Mouse (Mus musculus) cerebellum, adult 9-11 months (tissue): ENCODE measurements around the gene Bik.
A peak's percentile ranks its signal among the peaks of the same experiment; 100 is the strongest.

ENCODE experiments used
- DNase-seq: peaks from one replicate; pipeline ENCODE4 v3.0.0; 2022

The Bik gene

DNA sequence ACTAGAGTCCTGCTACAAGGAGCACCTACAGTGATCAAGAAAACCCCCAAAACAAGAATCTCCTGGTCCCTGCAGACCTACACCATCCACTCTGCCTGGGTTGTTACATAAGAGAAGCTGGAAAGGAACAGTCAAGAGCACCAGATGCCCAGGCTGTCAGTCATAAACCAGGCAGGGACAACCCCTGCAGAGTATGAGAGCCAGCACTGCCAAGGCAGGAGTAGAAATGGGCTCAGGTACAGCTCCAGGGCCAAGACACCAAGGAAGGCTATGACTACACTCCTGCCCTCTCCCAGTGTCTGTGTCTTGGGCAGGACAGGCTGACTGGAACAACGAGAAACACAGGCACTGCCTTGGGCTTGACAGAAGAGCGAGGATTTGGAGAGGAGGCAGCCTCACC is 23.5 kb downstream of the Bik start:
- DNase-seq = no peak

DNA sequence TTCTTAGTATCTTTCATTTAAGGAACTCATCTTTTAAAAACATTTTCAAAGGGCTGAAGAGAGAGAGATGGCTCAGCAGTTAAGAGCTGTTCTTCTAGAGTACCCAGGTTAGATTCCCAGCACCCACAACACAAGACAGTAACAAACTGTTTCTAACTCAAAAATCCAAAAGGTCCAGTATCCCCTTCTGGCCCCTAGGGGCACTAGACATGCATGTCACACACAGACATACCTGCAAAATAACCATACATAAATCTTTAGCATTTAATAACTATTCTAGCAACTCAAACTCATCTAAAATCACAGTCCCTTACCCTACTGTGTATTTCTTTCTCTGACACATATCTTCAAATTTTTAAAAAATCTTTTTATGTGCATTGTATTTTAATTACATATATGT is 27.2 kb downstream of the Bik start:
- DNase-seq = no peak

DNA sequence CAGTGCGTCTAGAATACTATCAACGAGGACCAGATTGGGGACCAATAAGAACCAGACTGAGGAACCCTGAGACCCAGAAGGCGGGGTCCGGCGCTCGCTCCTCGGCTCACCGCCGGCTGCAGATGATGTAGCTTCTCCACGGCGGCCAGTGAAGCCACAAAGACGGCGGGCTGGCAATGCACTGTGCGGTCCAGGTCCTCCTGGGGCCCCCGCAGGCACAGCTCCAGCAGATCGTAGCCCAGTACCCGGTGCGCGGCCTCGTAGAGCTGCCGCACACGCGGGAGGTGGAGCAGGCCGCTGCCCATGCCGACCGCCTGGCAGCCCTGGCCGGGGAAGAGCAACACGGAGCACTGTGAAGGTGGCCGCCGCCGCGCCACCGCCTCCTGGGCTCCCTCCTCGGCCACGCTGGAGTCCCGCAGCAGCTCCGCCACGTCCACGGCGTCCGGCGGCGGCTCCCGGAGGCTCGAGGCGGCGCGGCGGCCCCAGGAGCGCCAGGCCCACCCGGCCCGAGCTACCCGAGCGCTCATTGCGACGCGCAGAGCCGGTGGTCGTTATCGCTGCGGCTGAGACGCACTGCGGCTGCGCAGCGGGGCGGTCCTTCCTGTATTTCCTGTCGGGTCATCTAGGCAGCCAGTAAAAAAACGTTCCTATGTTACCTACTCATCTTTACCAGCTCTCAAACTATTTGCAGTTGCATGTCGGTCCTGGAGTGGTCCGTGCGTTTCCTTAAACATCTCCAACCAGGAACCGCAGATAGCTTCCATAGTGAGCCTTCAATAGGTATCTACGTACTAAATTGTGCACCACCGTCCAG is 28.7 kb downstream of the Bik start:
- peak; percentile 86 for DNase-seq

DNA sequence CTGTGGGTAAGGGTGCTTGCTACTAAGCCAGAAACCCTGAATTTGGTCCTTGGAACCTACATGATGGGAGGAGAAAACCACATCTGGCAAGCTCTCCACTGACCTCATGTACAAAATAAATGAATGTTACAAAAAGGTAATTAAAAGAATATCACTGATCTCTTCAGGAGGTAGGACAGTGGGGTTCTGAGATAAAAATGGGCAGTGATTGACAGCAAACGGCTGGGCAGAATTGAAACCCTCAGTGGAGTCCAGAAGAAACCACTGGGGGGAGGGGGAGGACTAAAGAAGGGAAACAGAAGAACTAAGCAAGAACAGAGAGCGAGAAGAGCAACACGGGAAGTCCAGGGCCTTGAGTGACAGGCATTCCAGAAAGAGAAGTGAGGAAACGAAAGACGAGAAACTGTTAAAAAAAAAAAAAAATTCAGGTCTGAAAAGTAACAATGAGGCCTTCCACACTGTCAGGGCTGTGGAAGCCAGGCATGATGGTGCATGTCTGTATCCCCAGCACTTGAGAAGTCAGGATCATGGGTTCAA is 34.3 kb downstream of the Bik start:
- no peak for DNase-seq

DNA sequence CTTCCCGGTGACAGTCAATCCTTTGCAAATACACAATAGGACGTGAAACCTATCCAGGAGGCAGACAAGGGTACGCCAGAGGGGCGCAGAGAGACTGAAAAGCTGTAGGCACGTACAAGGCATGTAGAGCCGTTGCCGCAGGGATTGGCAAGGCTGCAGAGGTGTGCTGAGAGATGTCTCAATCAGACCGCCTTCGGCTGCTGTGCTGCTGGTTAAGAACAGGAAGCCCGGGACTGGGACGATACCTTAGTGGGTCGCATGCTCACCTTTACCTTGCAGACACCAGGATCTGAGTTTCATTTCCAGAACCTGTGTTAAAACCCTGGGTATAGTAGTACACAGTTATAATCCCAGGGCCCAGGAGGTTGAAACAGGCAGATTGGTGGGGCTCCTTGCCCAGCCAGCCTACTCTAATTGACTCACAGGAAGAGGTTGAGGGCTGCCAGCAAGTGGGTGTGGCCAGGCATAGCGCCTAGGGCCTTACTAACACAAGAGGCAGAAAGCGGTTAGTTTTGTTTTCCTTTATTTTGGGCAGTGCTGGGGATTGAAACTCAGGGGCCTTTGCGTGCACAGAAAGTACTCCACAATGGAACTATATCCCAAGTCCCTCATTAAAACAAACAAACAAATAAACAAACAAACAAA is 36.1 kb downstream of the Bik start:
- no peak for DNase-seq

DNA sequence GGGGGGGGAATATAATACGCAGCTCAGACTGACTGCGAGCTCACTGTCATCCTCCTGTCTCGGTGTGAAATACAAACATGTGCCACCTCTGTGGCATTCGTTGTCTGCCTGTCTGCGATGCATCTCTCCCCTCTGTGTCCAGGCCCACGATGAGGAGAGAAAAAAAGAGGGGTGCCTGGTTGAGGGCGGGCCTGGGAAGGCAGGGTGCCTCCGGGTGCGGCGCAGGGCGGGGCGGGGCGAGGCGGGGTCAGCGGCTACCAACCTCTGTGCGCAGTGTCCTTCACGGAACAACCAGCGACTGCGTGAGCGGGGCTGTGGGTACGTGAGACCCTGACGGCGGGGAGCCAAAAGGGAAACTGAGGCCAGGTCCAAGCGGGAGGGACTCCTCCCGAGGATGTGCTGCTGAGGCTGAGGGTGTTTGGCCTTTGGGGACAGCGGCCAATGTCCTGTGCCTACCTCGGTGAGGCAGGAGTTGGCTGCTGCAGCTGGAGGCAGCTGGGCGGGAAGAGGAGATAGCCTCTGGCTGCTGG is 36.7 kb downstream of the Bik start, which contains the start of the genes Tspo and Mcat:
Tspo (plus strand) TSS at position 266 of the 530 bp plus-strand sequence.
Mcat (minus strand) TSS at position 461 of the 530 bp plus-strand sequence.
- DNase-seq = no peak

DNA sequence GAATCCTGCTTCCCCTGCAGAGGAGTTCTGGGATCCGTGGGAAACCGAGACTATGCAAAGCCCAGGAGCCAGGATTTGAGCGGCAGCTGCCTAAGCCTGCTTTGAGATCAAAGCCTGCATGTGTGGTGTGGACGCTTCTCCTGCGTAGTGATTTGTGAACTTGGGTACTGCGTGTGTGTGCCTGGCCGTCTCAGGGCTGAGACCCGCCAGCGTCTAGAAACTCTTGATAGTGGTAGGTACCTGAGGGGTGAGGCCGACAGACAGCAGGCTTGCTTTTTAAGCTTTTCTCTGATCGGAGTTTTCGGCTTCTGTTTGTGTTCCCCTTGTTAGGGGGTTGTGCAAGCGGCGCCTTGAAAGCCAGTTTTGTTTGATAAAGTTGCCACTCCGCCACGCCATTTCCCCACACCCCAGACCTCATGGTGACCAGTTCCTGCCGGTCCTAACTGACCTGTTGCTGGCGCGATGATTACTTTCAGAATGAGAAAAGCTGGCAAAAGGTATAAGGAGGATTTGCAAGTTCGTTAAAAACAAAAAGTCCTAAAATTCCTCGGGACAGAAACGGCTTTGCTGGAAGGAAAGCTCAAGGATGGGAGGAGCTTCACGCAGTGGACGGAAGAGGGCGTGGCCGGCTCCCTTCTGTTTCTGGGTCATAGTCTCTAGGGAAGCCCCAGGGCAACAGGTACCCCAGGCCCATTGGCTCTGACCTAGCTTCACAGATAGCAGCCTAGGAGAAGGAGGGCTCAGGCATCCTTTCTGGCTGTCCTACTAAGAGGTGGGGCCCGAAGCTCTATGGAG is 37.4 kb downstream of the Bik start:
- DNase-seq = no peak

DNA sequence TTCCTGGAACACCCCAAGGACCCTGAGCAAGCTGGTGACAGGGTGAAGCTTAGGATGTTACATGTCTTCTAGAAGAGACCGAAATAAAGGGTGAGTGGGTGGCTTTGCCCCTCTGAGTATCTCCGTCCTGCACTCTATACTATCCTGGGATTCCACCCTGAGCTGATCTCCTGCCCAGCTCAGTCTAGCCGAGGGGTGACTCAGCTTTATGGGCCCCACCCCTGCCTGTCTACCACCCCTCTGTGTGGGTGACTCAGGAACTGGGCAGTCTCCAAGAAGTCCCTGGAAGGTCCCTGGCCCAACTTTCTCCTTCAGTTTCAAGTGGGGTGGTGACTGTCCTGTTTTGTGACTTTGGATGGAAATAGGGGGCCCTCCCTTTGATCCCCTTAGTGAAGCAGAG is 38.8 kb downstream of the Bik start:
- no peak for DNase-seq

DNA sequence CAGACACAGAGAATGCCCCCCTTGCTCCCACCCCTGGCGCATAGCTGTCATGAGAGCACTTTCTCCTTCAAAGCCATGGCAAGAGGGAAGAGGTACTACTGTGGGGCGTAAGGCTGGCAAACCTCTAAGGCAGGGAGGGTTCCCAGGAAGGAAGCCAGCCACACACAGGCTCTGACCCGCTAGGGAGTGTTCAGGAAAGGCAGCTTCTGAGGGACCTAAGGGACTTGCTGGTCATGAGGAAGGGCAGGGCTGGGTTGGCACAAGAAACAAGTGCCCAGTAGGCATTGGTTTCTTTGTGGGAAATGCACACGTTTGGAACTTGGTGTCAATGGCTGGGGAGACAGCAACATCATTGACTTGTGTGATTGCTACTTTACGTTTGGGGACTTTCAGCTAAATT is 39.3 kb downstream of the Bik start:
- no peak for DNase-seq

DNA sequence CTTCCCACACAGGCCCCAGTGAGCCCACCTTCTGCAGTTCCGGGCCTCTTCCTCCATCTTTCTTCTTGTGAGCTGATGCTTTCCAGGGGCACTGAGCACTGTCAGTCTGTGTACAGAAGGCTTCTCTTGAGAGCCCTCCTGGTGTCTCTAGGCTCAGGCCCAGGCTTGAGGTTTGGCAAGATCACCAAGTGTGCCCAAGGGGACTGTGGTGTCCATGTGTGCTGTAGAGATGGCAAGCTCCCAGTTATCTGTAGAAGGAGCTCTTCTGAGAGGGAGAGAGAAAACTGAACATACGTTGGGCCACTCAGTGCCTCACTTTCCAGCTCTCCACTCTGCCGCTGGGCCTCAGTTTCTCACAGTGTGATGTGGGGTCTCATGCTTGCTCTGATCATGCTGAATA is 41.1 kb downstream of the Bik start:
- no peak for DNase-seq

DNA sequence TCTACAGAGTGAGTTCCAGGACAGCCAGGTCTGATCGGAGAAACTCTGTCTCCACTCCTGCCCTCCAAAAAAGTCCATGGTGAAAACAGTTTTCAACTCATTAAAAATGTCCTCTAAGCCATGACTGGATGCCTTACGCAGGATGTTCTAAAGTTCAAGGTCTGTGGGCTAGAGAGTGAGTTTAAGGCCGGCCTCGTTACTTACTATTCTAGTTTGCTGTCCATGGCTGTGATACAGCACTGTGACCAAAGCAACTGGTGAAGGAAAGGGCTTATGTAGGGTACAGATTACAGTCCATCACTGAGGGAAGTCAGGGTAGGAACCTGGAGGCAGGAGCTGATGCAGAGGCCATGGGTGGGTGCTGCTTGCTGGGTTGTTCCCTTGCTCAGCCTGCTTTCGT is 41.9 kb downstream of the Bik start:
- DNase-seq = no peak

DNA sequence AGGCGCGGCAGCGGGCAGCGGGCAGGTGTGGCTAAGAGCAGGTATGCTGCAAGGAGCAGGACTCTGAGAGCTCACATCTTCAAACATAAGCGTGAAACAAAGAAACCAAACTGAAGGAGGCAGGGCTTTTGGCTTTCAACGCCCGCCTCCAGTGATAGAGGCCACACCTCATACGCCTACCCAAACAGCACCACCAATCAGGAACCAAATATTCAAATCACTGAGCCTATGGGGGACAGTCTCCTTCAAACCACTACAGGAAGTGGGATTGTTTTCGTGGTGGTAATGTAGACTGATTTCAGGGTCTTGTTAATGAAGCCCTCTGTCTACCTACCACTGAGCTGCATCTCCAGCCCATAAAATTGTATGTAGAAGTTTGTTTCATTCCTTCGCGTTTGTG is 43.0 kb downstream of the Bik start:
- DNase-seq = no peak

DNA sequence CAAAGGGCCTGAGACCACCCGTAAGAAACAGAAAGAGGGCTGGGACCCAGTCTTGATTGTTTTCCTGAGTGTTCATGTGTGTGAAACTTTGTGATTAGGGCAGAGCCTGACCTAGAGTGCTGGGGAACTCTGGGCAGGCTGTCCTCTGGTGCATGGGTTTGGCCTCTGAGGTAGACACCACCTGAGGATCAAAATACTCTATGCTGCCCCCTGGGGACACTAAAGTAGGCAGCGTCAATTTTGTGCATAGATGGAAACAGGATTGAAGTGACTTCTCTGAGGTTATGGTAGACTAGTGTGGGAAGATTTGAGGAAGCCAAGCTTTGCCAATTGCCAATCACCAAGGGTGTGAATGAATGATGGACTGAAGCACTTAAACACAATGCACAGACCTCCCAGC is 44.0 kb downstream of the Bik start:
- no peak for DNase-seq

DNA sequence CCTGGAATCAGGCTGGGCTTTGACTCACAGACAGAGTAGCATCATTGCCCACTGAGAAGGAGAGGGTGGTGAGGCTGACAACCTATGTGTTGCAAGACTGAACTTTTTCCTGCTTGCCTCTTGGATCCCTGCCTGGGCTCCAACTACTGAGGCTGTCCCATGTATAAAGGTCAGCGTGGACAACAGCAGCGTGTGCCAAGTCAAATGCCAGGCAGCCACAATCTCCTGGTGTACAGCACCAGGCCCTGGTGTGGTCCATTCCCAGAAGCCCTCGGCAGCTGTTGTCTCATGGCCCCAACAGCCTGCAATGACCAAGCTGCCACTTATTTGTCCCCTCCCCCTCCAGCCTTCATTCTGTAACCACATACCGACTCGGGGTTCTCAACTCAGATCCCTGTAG is 45.0 kb downstream of the Bik start:
- DNase-seq = no peak

DNA sequence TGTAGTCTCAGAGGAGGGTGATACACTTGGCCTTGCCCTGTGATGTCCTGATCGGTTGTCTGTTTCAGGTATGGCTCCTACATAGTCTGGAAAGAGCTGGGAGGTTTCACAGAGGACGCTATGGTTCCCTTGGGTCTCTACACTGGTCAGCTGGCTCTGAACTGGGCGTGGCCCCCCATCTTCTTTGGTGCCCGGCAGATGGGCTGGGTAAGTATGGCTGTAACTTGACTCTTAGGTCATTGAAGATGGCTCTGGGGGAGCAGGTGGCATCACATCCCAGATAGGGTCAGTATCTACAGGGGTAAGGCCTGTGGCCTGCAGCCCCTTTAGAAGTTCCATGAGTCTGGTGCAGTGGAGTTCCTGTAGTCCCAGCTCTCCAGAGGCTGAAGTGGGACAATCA is 45.5 kb downstream of the Bik start:
- DNase-seq = no peak

DNA sequence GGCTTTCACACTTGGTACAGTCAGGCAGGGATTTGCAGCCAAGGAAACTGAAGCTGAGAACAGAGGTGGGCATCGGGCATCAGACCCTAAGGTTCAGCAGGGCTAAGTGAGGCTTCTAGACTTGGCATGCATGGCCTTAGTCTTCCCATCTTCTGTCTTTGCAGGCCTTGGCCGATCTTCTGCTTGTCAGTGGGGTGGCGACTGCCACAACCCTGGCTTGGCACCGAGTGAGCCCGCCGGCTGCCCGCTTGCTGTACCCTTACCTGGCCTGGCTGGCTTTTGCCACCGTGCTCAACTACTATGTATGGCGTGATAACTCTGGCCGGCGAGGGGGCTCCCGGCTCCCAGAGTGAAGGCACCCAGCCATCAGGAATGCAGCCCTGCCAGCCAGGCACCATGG is 46.9 kb downstream of the Bik start:
- DNase-seq = peak; percentile 55

DNA sequence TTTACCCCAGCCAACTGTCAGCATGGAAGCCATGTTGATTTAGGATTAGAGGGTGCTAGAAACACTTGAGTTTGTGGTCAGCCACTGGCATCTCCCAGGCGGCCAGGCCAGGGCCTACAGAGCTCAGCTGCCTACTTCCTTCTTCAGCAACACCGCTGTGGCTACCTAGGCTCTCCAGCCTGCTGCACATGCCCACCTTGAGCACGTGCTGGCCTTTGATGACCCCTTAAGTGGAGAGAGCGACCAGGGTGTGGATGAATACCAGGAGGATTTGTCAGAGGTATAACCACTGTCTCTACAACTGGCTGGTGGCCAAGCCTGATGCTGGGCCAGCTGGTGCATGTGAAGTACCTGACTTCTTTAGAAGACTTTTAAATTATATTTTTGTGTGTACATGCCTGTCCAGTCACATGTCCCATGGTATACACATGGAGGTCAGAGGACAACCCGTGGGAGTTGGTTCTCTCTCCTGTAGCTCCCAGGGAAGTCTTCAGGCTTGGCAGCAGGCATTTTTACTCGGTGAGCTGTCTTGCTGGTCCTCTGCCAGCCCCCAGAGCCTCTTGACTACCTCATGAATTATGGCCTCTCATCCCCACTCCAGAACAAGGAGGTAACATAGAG is 48.2 kb downstream of the Bik start:
- no peak for DNase-seq

DNA sequence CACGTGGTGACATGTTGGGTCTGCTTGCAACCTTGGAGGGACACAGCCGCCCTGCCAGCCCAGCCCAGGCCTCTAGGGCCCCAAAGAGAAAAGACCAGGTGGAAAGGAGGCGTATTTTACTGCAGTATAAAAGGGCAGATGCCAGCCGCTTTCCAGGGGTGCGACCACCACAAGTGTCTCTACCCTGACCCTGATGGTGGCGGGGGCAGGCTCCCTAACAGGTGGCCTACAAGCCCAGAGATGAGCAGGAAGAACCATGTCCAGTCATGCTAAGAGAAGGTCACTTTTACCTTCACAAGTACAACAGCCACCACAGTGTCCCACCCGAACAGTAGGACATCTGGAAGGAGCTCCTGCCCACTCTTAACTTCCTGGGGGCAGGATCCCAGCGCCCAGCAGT is 48.9 kb downstream of the Bik start:
- DNase-seq = no peak

DNA sequence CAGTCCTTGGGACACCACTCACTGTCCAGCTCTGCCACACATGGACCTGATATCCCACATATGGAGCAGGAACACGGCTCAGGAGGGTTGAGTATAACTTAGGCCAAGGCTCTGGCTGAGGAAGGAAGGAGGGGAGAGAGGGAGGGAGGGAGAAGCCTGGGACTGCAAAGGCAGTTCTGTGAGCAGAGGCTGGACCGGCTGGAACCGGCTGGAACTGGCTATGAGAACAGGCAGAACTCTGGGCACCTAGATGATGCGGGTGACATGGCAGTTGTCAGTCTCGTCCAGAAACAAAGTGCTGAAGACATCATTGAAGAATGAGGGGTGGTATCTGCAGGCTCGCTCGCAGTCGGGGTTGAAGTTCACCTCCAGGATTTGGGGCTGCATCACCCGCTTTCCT is 50.0 kb downstream of the Bik start:
- no peak for DNase-seq

DNA sequence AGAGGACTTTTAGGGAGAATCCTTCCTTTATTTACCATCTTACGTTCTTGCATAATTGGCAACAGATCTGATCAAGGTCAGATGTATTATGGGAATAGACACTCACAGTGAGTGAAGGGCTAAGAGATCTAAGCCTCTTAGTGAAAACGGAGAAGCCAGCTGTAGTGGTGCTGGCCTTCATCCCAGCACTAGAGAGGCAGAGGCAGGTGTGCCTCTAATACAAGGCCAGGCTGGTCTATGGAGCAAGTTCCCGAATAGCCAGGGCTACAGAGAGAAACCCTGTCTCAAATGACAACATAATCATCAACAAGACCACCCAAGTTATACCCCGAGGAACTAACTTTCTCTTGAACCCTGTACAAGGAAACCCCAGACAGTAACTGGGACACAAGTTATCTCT is 56.3 kb downstream of the Bik start:
- DNase-seq = no peak

DNA sequence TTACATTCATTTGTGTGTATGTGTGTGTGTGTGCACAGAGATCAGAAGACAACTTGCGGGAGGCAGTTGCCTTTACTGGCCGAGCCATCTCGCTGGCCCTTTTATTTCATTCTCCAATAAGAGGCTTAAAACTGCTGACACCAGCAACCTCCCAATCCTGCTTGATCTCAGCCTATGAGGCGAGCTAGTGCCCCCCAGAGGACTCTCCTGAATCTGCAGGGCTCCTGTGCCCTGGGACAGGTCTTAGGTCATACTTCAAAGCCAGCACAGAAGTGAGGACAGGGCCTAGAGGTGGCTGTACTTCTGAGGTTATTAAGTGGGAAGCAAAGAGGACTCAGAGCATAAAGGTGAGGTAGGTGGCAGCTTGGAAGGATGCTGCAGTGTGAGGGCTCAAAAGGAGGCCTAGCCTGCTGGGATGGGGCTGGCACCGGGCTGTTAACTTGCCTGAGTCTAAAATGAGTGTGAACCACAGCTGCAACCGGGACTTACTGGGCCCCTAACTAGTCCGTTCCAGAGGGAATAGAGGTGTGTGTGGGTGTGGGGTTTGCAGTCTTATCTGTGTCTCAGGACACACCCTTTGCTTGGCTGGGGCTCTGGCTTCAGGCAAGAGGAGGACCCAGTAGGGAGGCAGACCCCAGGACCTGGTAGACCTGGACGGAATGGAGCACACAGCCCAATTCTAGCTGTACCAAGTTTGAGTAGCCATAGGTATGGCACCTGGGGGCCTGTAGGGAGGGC is 56.9 kb downstream of the Bik start:
- no peak for DNase-seq

DNA sequence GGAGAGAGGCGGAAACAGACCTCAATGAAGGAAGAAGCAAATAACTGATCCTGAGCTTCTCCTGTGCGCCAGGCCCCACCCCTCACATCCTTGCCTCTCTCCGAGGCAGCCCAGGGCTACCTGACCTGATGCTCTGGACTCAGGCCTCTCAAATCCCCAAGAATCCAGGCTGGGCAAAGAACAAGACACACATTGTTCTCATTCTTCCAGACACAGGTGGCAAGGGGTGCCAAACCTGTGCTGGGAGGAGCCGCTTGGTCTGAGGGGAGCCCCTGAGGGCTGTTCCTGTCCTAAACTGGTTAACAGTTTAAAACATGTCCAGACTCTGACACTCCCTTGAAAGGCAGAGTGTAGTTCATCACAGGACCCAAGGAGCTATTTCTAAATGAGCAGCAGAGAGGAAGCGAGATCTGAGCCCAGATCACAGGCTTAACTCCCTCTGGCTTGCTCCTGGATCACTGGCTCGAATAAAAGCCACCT is 58.1 kb downstream of the Bik start:
- no peak for DNase-seq
